Mouse (Mus musculus) thymus, adult 2 months (tissue): ENCODE measurements around the gene Traf7. TPM values are rescaled to one million over a fixed set of nuclear protein-coding genes. Genes with fewer than 3 reads are reported as not detected.

ENCODE experiments used
- DNase-seq: peaks from one replicate; pipeline ENCODE4 v3.0.0; 2021
- H3K27ac ChIP-seq: fragments of 200-500 bp; 2 replicates; pipeline ENCODE4 v1.5.1; 2012; ENCODE audit warnings: low read length, control low read depth; ENCODE audit not compliant: control insufficient read depth, insufficient read depth
- H3K27me3 ChIP-seq: fragments of 200-500 bp; 2 replicates; pipeline ENCODE4 v1.6.1; 2012; ENCODE audit warnings: mild to moderate bottlenecking, low read length, moderate library complexity, mixed read lengths; ENCODE audit not compliant: control insufficient read depth, insufficient read depth
- H3K36me3 ChIP-seq: fragments of 200-500 bp; 2 replicates; pipeline ENCODE4 v1.6.1; 2012; ENCODE audit warnings: mild to moderate bottlenecking, low read length, moderate library complexity; ENCODE audit not compliant: control insufficient read depth, insufficient read depth
- H3K4me1 ChIP-seq: fragments of 200-500 bp; replicated peaks from 2 replicates; pipeline ENCODE4 v1.6.1; 2012; ENCODE audit warnings: low read length; ENCODE audit not compliant: control insufficient read depth, insufficient read depth
- H3K4me3 ChIP-seq: fragments of 200-500 bp; 2 replicates; pipeline ENCODE4 v1.5.1; 2012; ENCODE audit warnings: mild to moderate bottlenecking, low read length, control low read depth, moderate library complexity; ENCODE audit not compliant: control insufficient read depth, insufficient read depth
- CTCF ChIP-seq: fragments of 200-500 bp; IDR thresholded peaks from 2 replicates; pipeline ENCODE4 v1.5.1; 2012; ENCODE audit warnings: mild to moderate bottlenecking, control low read depth, low read length, moderate library complexity, borderline replicate concordance; ENCODE audit not compliant: control insufficient read depth, poor library complexity, insufficient read depth; ENCODE audit errors: extremely low read depth
- POLR2A ChIP-seq: fragments of 200-500 bp; IDR thresholded peaks from 2 replicates; pipeline ENCODE4 v1.6.1; 2012; ENCODE audit warnings: mild to moderate bottlenecking, low read length, control low read depth, moderate library complexity; ENCODE audit not compliant: control insufficient read depth, poor library complexity, insufficient read depth; ENCODE audit errors: extremely low read depth
- WGBS: fragments of 180-500 bp; shearing (Covaris S2); methylation state at CpG from one replicate; pipeline ENCODE4 v1.1.7; 2018; 5-methylcytosine and 5-hydroxymethylcytosine counted together
- polyA plus RNA-seq: library from polyadenylated mRNA; depleted of rRNA; stranded (reverse); fragments of >200 nt; gene quantifications from 2 replicates; pipeline ENCODE4 v1.2.3, GENCODE M21; 2012

Traf7 gene
- polyA plus RNA-seq, 1 experiment: 362 TPM

- 52% methylated on average over 4 of the region's 4 CpGs for WGBS
Measured at GRCm38 (mm10) chr17:24558600-24559099, 30.9 kb upstream of the Traf7 start.

GRCm38 (mm10) chr17:24557091-24557490, 29.4 kb upstream of the Traf7 start:
- WGBS: 97% methylated on average over 7 of the region's 7 CpGs
- no peak for DNase-seq
- no peak overlapping the region for H3K4me3 ChIP-seq

More at GRCm38 (mm10) chr17:24558600-24559099, 30.9 kb upstream of the Traf7 start:
- no peaks in the 10 kb centered on the region for H3K36me3 ChIP-seq
- TF ChIP-seq CTCF (no peak), POLR2A (no peak)
- no peaks in the 10 kb centered on the region for H3K27me3 ChIP-seq
- no peak overlapping the region for H3K4me3 ChIP-seq
- H3K27ac ChIP-seq: no peak overlapping the region
- no peak for DNase-seq
- peaks cover 16% of the 10 kb centered on the region for H3K4me1 ChIP-seq

GRCm38 (mm10) chr17:24551050-24551444, 23.3 kb upstream of the Traf7 start:
- H3K27me3 ChIP-seq: no peaks in the 10 kb centered on the region
- no peak for DNase-seq
- H3K36me3 ChIP-seq: no peaks in the 10 kb centered on the region
- WGBS: 79% methylated on average over 3 of the region's 3 CpGs
- no peak overlapping the region for H3K27ac ChIP-seq
- peaks cover 19% of the 10 kb centered on the region for H3K4me1 ChIP-seq
- TF ChIP-seq CTCF (no peak), POLR2A (no peak)
- H3K4me3 ChIP-seq: no peak overlapping the region

More at GRCm38 (mm10) chr17:24557091-24557490, 29.4 kb upstream of the Traf7 start:
- Histone ChIP-seq H3K36me3 (no peaks in the 10 kb centered on the region), H3K27me3 (no peaks in the 10 kb centered on the region), H3K4me1 (peaks cover 15% of the 10 kb centered on the region), H3K27ac (no peak overlapping the region)
- TF ChIP-seq CTCF (no peak), POLR2A (no peak)

GRCm38 (mm10) chr17:24550416-24551049, 22.8 kb upstream of the Traf7 start:
- 5% methylated on average over 44 of the region's 44 CpGs for WGBS

GRCm38 (mm10) chr17:24549618-24550415, 22.1 kb upstream of the Traf7 start, which contains the start of gene Pkd1:
TSS of gene Pkd1 (plus strand) at chr17:24549834.
- DNase-seq: peak; percentile 99
- peak; percentile 73; the same call in 1 of the 2 replicates for TF ChIP-seq CTCF
- TF ChIP-seq POLR2A: peak; percentile 99
- Histone ChIP-seq H3K4me3 (peak within 1 kb of the TSS; percentile 70), H3K36me3 (no peaks in the 10 kb centered on the region), H3K4me1 (peaks cover 13% of the 10 kb centered on the region), H3K27ac (peak within 1 kb of the TSS; percentile 68), H3K27me3 (no peaks in the 10 kb centered on the region)
- WGBS: under 1% methylated on average over 72 of the region's 72 CpGs

More at GRCm38 (mm10) chr17:24550416-24551049, 22.8 kb upstream of the Traf7 start:
- peak; percentile 65 for DNase-seq
- no peak overlapping the region for H3K27ac ChIP-seq
- H3K36me3 ChIP-seq: no peaks in the 10 kb centered on the region
- TF ChIP-seq POLR2A (no peak), CTCF (no peak)
- peaks cover 19% of the 10 kb centered on the region for H3K4me1 ChIP-seq
- H3K4me3 ChIP-seq: peak overlapping the region; percentile 70
- H3K27me3 ChIP-seq: no peaks in the 10 kb centered on the region

GRCm38 (mm10) chr17:24548921-24549617, 21.3 kb upstream of the Traf7 start:
- H3K36me3 ChIP-seq: no peaks in the 10 kb centered on the region
- H3K27ac ChIP-seq: peak overlapping the region; percentile 68
- DNase-seq: peak; percentile 52
- WGBS: under 1% methylated on average over 23 of the region's 23 CpGs
- H3K4me3 ChIP-seq: peak overlapping the region; percentile 56
- no peaks in the 10 kb centered on the region for H3K27me3 ChIP-seq
- H3K4me1 ChIP-seq: peaks cover 8% of the 10 kb centered on the region
- no peak for TF ChIP-seq POLR2A
- no peak for TF ChIP-seq CTCF
